Mouse (Mus musculus) embryonic facial prominence, embryonic 11.5 days (tissue): ENCODE results near the gene Cs. TPM values are rescaled to one million over a fixed set of nuclear protein-coding genes. Genes with fewer than 3 reads are reported as not detected.

Experiments
- ATAC-seq: fragments of 200-750 bp; cut with Nextera tagmentation; replicated peaks from 2 replicates; pipeline ENCODE4 v1.8.0; 2017; ENCODE audit warnings: low read depth; ENCODE audit not compliant: insufficient number of reproducible peaks, low FRiP score, low TSS enrichment
- DNase-seq: peaks from one replicate; pipeline ENCODE4 v3.0.0-alpha.2; 2015; ENCODE audit warnings: low spot score
- H3K27ac ChIP-seq: fragments of 300-500 bp; sonication (generic); replicated peaks from 2 replicates; pipeline ENCODE4 v1.5.1; 2014; ENCODE audit warnings: mild to moderate bottlenecking, low read depth, low read length, control low read depth
- H3K27me3 ChIP-seq: fragments of 300-500 bp; sonication (generic); 2 replicates; pipeline ENCODE4 v1.6.1; 2014; ENCODE audit warnings: mild to moderate bottlenecking, low read length, moderate library complexity, mixed read lengths; ENCODE audit not compliant: control insufficient read depth, insufficient read depth
- H3K36me3 ChIP-seq: fragments of 300-500 bp; sonication (generic); replicated peaks from 2 replicates; pipeline ENCODE4 v1.6.1; 2014; ENCODE audit warnings: low read depth, mild to moderate bottlenecking, low read length, moderate library complexity, mixed read lengths; ENCODE audit not compliant: control insufficient read depth, insufficient read depth
- H3K4me1 ChIP-seq: fragments of 300-500 bp; sonication (generic); 2 replicates; pipeline ENCODE4 v1.6.1; 2014; ENCODE audit warnings: low read length, mixed read lengths; ENCODE audit not compliant: control insufficient read depth, insufficient read depth
- H3K4me2 ChIP-seq: fragments of 300-500 bp; sonication (generic); 2 replicates; pipeline ENCODE4 v1.6.1; 2014; ENCODE audit warnings: low read depth, mild to moderate bottlenecking, control low read depth, low read length, moderate library complexity
- H3K4me3 ChIP-seq: fragments of 300-500 bp; sonication (generic); 2 replicates; pipeline ENCODE4 v1.5.1; 2014; ENCODE audit warnings: low read depth, low read length, control low read depth
- H3K9ac ChIP-seq: fragments of 300-500 bp; sonication (generic); replicated peaks from 2 replicates; pipeline ENCODE4 v1.6.1; 2014; ENCODE audit warnings: mild to moderate bottlenecking, control low read depth, low read length
- H3K9me3 ChIP-seq: fragments of 300-500 bp; sonication (generic); replicated peaks from 2 replicates; pipeline ENCODE4 v1.6.1; 2016; ENCODE audit warnings: mild to moderate bottlenecking, low read length, inconsistent platforms, mixed read lengths; ENCODE audit not compliant: control insufficient read depth
- WGBS: fragments of 180-500 bp; shearing (Covaris S2); extraction: QIAGEN DNeasy Blood & Tissue Kit; methylation state at CpG from one replicate; pipeline ENCODE4 v1.1.7; 2014; 5-methylcytosine and 5-hydroxymethylcytosine counted together
- polyA plus RNA-seq: library from polyadenylated mRNA; unstranded; fragments of >200 nt; fragmentation: Nextera tagmentation; extraction: Ambion mirVana; gene quantifications from 2 replicates; pipeline ENCODE4 v1.2.1, GENCODE M21; 2014

Gene Cs
- polyA plus RNA-seq, 1 experiment from 2014 or later, result 246 TPM

GRCm38 (mm10) chr10:128302785-128303125 lies 34.8 kb upstream of the Cs start:
- H3K27me3 ChIP-seq, result no peaks in the 10 kb centered on the region
- H3K4me1 ChIP-seq, result peaks cover 9% of the 10 kb centered on the region
- ATAC-seq (peak; percentile 41; the same call in 1 of the 2 replicates), DNase-seq (no peak)
- peak overlapping the region; percentile 80 for H3K27ac ChIP-seq
- under 1% methylated on average over 9 of the region's 9 CpGs for WGBS
- H3K4me3 ChIP-seq, result peak overlapping the region; percentile 60
- H3K4me2 ChIP-seq, result peak overlapping the region; percentile 79
- no peaks in the 10 kb centered on the region for H3K9me3 ChIP-seq
- peak overlapping the region; percentile 92 for H3K9ac ChIP-seq
- no peaks in the 10 kb centered on the region for H3K36me3 ChIP-seq

- ATAC-seq, result peak; percentile 98
- H3K4me1 ChIP-seq, result peaks cover 9% of the 10 kb centered on the region
- H3K4me3 ChIP-seq, result peak within 1 kb of the TSS; percentile 60
- WGBS, result 2% methylated on average over 37 of the region's 37 CpGs
- peak within 1 kb of the TSS; percentile 92 for H3K9ac ChIP-seq
- peak within 1 kb of the TSS; percentile 80 for H3K27ac ChIP-seq
- no peaks in the 10 kb centered on the region for H3K27me3 ChIP-seq
- no peaks in the 10 kb centered on the region for H3K9me3 ChIP-seq
- H3K36me3 ChIP-seq, result no peaks in the 10 kb centered on the region
- peak within 1 kb of the TSS; percentile 79 for H3K4me2 ChIP-seq
- DNase-seq, result peak; percentile 99
Observed at GRCm38 (mm10) chr10:128303126-128304021, 34.2 kb upstream of the Cs start, which contains the start of gene Pan2. Pan2 (plus strand) TSS chr10:128303335.

- Histone ChIP-seq H3K27me3 (no peaks in the 10 kb centered on the region), H3K9me3 (no peaks in the 10 kb centered on the region), H3K4me2 (no peak overlapping the region), H3K36me3 (peaks cover 3% of the 10 kb centered on the region), H3K9ac (no peak overlapping the region), H3K27ac (no peak overlapping the region), H3K4me1 (no peaks in the 10 kb centered on the region), H3K4me3 (no peak overlapping the region)
- no peak for ATAC-seq
- 89% methylated on average over 7 of the region's 7 CpGs for WGBS
- DNase-seq, result no peak
Observed at GRCm38 (mm10) chr10:128309654-128310053, 27.9 kb upstream of the Cs start.

- H3K36me3 ChIP-seq, result peaks cover 3% of the 10 kb centered on the region
- H3K27me3 ChIP-seq, result no peaks in the 10 kb centered on the region
- DNase-seq, result no peak
- H3K4me2 ChIP-seq, result no peak overlapping the region
- no peaks in the 10 kb centered on the region for H3K4me1 ChIP-seq
- ATAC-seq, result no peak
- H3K9ac ChIP-seq, result no peak overlapping the region
- 88% methylated on average over 11 of the region's 11 CpGs for WGBS
- H3K4me3 ChIP-seq, result no peak overlapping the region
- H3K27ac ChIP-seq, result no peak overlapping the region
- no peaks in the 10 kb centered on the region for H3K9me3 ChIP-seq
Observed at GRCm38 (mm10) chr10:128310177-128310576, 27.4 kb upstream of the Cs start.

- Histone ChIP-seq H3K27me3 (no peaks in the 10 kb centered on the region), H3K36me3 (peaks cover 3% of the 10 kb centered on the region), H3K9me3 (no peaks in the 10 kb centered on the region), H3K9ac (no peak overlapping the region), H3K4me2 (no peak overlapping the region), H3K4me3 (no peak overlapping the region), H3K27ac (no peak overlapping the region), H3K4me1 (no peaks in the 10 kb centered on the region)
- WGBS, result 87% methylated on average over 4 of the region's 4 CpGs
- ATAC-seq (no peak), DNase-seq (no peak)
Observed at GRCm38 (mm10) chr10:128310902-128311301, 26.6 kb upstream of the Cs start.

- DNase-seq (no peak), ATAC-seq (no peak)
- Histone ChIP-seq H3K27me3 (no peaks in the 10 kb centered on the region), H3K9me3 (no peaks in the 10 kb centered on the region), H3K4me2 (no peak overlapping the region), H3K9ac (no peak overlapping the region), H3K4me3 (no peak overlapping the region), H3K4me1 (no peaks in the 10 kb centered on the region), H3K27ac (no peak overlapping the region), H3K36me3 (peaks cover 10% of the 10 kb centered on the region)
- WGBS, result 93% methylated on average over 8 of the region's 8 CpGs
Observed at GRCm38 (mm10) chr10:128315578-128315977, 22.0 kb upstream of the Cs start.

GRCm38 (mm10) chr10:128321641-128322040 lies 15.9 kb upstream of the Cs start:
- ATAC-seq (no peak), DNase-seq (no peak)
- Histone ChIP-seq H3K4me3 (peak overlapping the region; percentile 89), H3K4me2 (peak overlapping the region; percentile 69), H3K9me3 (no peaks in the 10 kb centered on the region), H3K27me3 (no peaks in the 10 kb centered on the region), H3K27ac (no peak overlapping the region), H3K36me3 (peaks cover 15% of the 10 kb centered on the region), H3K9ac (peak overlapping the region; percentile 54), H3K4me1 (no peaks in the 10 kb centered on the region)
- WGBS, result 65% methylated on average over 12 of the region's 12 CpGs
